Mouse (Mus musculus): Measurements from ENCODE around the gene Rpl39.
"Not testable (repeated sequence)": the region's sequence is repeated elsewhere in the genome, so short reads cannot be mapped to it uniquely, and the experiment has no call there.

The Rpl39 gene

GRCm38 (mm10) chrX:37084927-37085660 is at the start of gene Rpl39:
Rpl39 (minus strand) TSS chrX:37085402.
- peak; percentile 88 to 89 for DNase-seq

- peak; percentile 61 to 76 for DNase-seq
Measured at GRCm38 (mm10) chrX:37126671-37127358, 41.6 kb upstream of the Rpl39 start, which contains the start of gene Nkap. Nkap (plus strand) TSS chrX:37126795.

- DNase-seq = no peak
Measured at GRCm38 (mm10) chrX:37125511-37125910, 40.3 kb upstream of the Rpl39 start.

- DNase-seq = no peak
Measured at GRCm38 (mm10) chrX:37120212-37120611, 35.0 kb upstream of the Rpl39 start.

GRCm38 (mm10) chrX:37119585-37119984 is 34.4 kb upstream of the Rpl39 start:
- no peak for DNase-seq

- no peak for DNase-seq
Measured at GRCm38 (mm10) chrX:37117085-37117484, 31.9 kb upstream of the Rpl39 start.

- no peak for DNase-seq
Measured at GRCm38 (mm10) chrX:37110881-37111193, 25.6 kb upstream of the Rpl39 start.

GRCm38 (mm10) chrX:37110193-37110880 is 25.1 kb upstream of the Rpl39 start, which contains the start of gene Upf3b:
Upf3b (minus strand) TSS chrX:37110322.
- DNase-seq = peak; percentile 93 to 97

- no peak for DNase-seq
Measured at GRCm38 (mm10) chrX:37109526-37110192, 24.5 kb upstream of the Rpl39 start.

- DNase-seq = no peak
Measured at GRCm38 (mm10) chrX:37103826-37104225, 18.6 kb upstream of the Rpl39 start.

GRCm38 (mm10) chrX:37098681-37099080 is 13.5 kb upstream of the Rpl39 start:
- no peak for DNase-seq

- DNase-seq = no peak
Measured at GRCm38 (mm10) chrX:37095106-37095768, 10.0 kb upstream of the Rpl39 start.

GRCm38 (mm10) chrX:37091457-37091856 is 6.3 kb upstream of the Rpl39 start:
- DNase-seq = no peak

GRCm38 (mm10) chrX:37088778-37089177 is 3.6 kb upstream of the Rpl39 start:
- no peak for DNase-seq

GRCm38 (mm10) chrX:37085665-37086064 is 463 bp upstream of the Rpl39 start:
- no peak for DNase-seq

- DNase-seq = peak in 1 of 2 experiments; percentile 12
Measured at GRCm38 (mm10) chrX:37084318-37084926, 780 bp downstream of the Rpl39 start.

GRCm38 (mm10) chrX:37081194-37081593 is 4.0 kb downstream of the Rpl39 start:
- DNase-seq = no peak

GRCm38 (mm10) chrX:37080345-37080744 is 4.9 kb downstream of the Rpl39 start:
- not testable (repeated sequence) for DNase-seq

GRCm38 (mm10) chrX:37076651-37077050 is 8.6 kb downstream of the Rpl39 start:
- DNase-seq = no peak

GRCm38 (mm10) chrX:37074262-37074892 is 10.8 kb downstream of the Rpl39 start:
- peak; percentile 30 to 58 for DNase-seq

GRCm38 (mm10) chrX:37068766-37069165 is 16.4 kb downstream of the Rpl39 start:
- no peak for DNase-seq

GRCm38 (mm10) chrX:37067299-37067698 is 17.9 kb downstream of the Rpl39 start:
- no peak for DNase-seq

All from kidney, adult 8-10 months (tissue).